Mouse (Mus musculus) thymus, postnatal 4 days (tissue): Measurements from ENCODE around the gene Ggt1.

Experiments
- DNase-seq: peaks from one replicate; pipeline ENCODE4 v3.0.0; 2021

The Ggt1 gene

DNA sequence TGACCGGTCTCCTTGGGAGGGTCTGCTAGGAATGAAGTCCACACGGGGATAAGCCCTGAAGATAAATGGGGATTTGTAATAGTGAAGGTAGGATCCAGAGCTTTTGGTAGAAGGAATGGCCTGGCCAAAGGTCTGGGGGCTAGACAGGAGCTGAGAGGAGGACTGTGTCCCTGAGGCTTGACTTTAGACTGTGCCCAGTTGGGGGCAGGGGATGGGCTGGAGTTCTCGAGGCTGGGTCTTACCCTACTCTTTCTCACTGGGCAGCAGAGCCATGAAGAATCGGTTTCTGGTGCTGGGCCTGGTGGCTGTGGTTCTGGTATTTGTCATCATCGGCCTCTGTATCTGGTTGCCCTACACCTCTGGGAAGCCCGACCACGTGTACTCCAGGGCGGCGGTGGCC, 12.6 kb downstream of the Ggt1 start:
- no peak for DNase-seq

GRCm38 (mm10) chr10:75579129-75579528, 17.7 kb downstream of the Ggt1 start:
- no peak for DNase-seq

GRCm38 (mm10) chr10:75585876-75586552, 24.6 kb downstream of the Ggt1 start:
- peak; percentile 97 for DNase-seq

DNA sequence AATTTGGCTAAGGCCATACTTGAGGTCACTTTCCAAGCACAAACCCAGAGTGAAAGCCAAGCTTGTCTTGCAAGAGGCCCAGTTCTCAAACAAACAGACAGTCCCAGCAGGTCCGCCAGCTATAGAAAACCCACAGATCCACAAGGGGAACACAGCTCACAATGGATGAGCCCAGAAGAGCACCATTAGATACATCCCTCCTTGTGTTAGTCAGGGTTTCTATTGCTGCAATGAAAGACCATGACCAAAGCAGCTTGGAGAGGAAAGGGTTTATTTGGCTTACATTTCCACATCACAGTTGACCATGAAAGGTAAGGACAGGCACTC, 25.1 kb downstream of the Ggt1 start:
- no peak for DNase-seq

- DNase-seq, result no peak
Observed at GRCm38 (mm10) chr10:75587781-75588180, 26.4 kb downstream of the Ggt1 start.

- no peak for DNase-seq
Observed at GRCm38 (mm10) chr10:75588336-75588735, 26.9 kb downstream of the Ggt1 start.

- peak; percentile 50 for DNase-seq
Observed at GRCm38 (mm10) chr10:75589129-75589528, 27.7 kb downstream of the Ggt1 start, which contains the start of gene Ggt5. Gene Ggt5 (plus strand): TSS chr10:75589340.

DNA sequence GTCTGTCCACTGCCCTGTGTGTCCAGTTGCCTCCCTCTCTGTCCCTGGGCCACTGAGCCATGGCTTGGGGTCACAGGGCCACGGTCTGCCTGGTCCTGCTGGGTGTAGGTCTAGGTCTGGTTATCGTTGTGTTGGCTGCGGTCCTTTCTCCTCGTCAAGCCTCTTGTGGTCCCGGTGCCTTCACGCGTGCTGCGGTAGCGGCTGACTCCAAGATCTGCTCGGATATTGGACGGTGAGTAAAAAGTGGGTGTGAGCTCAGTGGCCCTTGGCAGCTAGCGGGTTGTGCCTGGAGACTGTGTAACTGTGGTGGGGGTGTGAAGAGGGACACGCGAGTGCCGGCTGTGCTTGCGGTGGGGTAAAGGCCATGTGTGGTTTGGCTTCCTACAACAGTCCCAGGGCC, 28.2 kb downstream of the Ggt1 start:
- DNase-seq, result peak; percentile 52

DNA sequence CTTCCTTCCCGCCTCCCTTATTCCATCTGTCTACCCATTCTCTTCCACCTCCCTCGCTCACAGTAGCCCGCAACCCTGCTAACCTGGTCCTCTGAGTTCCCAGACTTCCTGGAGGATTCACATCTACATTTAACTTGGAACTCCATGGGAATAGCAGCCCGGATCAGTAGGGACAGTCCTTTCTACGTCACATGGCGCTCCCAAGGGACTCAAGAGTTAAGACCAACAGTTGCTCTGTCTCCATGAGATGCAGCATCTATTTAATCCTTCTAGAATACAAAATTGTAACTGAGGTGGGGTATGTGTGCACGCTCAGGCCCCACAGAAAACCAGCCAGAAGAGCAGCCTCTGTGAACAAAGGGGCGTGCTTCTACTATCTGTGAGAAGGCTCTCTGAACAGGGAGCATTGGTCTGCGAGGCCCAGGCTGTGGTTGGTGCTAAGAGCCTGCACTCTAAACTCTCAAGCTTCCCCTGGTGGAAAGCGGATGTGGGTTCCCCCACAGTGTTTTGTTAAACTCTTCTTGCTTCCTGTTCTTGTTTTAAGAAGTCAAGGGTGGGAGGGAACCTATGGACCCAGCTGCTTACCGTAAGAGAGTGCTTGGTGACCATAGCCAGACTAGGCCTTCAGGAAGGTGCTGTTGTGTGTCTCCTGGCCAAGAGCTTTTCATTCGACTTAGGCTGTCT, 29.9 kb downstream of the Ggt1 start:
- DNase-seq, result peak; percentile 84

- peak; percentile 35 for DNase-seq
Observed at GRCm38 (mm10) chr10:75592585-75592984, 31.2 kb downstream of the Ggt1 start.

- DNase-seq, result no peak
Observed at GRCm38 (mm10) chr10:75595981-75596380, 34.6 kb downstream of the Ggt1 start.

DNA sequence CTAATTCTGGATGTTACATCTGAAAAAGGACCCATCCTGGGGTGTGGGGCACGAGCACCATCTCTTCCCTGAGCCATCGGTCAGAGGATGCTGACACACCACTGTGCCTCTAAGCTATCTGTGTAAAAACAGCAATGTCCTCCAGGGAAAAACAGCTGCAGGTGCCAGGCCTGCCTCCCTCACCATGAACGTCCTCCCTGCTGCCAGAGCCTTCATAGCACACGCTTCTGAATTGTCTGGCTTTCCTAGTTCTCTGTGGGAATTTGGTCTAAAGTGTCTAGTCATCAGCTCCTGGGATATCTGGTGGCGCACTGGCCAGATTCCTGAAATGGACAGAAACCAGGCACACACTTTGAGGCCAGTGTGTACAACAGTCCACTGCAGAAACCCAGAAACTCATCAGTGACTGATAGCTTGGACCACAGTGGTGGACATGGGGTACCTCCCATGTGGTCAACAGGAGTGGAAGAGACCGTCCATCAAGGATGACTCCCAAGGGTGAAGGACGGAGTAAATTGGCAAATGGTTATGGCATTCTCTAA, 38.9 kb downstream of the Ggt1 start:
- DNase-seq, result no peak

- DNase-seq, result peak; percentile 68
Observed at GRCm38 (mm10) chr10:75605162-75605846, 43.9 kb downstream of the Ggt1 start.

- no peak for DNase-seq
Observed at GRCm38 (mm10) chr10:75607253-75607652, 45.8 kb downstream of the Ggt1 start.

DNA sequence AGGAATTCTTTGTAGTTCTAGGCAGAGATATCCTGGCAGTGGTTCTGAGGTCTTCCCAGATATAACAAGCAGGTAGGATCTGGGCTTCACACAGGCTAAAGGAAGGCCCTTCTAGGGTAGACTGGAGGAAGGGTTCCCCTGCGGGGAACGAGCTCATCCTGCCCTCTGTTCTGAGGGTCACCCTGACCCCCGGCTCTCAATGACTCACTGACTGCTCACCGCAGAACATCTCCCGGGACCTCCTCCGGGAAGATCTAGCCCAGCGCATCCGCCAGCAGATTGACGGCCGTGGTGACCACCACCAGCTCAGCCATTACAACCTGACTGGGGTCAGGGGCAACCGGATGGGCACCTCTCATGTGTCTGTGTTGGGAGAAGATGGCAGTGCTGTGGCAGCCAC, 47.6 kb downstream of the Ggt1 start:
- DNase-seq, result no peak

GRCm38 (mm10) chr10:75610486-75610885, 49.1 kb downstream of the Ggt1 start:
- no peak for DNase-seq

DNA sequence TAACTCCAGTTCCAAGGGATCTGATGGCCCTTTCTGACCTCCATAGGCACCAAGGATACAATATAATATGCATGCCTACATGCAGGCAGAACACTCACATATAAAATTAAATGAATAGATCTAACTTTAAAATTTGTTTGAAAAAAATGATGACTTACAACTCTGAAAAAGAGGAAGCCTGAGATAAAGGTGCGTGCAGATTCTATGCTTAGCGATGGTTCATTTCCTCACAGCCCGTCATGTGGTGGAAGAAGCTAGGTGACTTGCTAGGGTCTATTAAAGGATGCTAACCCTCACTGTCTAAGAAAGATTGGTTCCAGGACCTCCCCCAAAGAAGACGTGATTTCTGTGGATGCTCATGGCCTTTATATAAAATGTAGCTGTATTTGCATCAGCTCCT, 54.6 kb downstream of the Ggt1 start:
- no peak for DNase-seq

DNA sequence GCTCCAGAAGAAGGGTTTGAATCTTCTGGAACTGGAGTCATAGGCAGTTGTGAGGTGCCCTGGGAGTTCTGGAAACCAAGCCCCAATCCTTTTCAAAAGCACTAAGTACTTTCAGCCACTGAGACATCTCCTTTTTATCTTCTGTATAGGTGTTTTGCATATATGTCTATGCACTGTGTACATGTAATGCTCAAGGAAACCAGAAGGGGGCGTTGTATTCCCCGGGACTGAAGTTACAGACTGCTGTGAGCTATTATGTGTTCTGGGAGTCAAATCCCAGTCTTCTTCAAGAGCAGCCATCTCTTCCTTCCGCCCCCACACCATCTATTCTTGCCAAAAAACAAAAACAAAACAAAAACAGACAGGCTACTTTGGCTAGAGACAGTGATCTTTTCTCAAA, 59.4 kb downstream of the Ggt1 start:
- DNase-seq, result no peak

GRCm38 (mm10) chr10:75625920-75626319, 64.5 kb downstream of the Ggt1 start:
- DNase-seq, result no peak

DNA sequence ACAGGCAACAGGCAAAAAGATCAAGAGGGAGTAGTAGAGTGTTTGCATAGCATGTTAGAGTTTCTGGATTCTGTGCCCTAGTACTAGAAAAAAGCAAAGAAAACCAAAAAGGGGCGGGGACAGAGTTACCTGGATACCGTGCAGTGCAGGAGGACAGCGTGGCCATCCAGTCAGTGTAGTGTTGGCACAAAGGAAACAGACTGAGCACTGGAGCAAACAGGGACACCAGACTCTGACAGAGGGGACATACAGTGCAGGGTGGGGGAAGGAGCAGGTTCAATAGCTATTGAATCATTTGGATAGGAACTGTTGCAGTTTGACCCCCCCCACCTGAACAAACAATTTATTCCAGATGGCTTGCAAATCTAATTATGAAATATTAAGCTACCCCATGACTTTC, 65.6 kb downstream of the Ggt1 start:
- DNase-seq, result no peak

DNA sequence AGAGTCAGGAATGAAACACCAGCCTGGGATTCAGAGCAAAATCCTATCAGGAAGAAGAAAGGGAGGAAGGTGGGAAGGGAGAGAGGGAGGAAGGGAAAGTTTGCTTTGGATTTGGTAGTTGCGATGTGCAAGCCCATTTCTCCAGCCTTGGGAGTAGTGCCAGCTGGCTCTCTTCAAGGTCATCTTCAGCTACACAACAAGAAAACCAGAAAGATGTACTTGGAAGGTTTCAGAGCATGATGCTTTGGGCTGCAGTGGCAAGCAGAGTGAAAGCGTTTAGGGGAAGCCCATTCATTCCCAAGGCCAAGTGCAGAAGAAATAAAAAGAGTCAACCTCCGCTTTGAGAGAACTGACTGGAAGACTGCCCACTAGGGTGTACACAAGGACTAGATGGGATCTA, 66.1 kb downstream of the Ggt1 start:
- no peak for DNase-seq

GRCm38 (mm10) chr10:75632633-75633032, 71.2 kb downstream of the Ggt1 start:
- no peak for DNase-seq

GRCm38 (mm10) chr10:75633048-75633447, 71.6 kb downstream of the Ggt1 start:
- no peak for DNase-seq

GRCm38 (mm10) chr10:75633576-75634139, 72.3 kb downstream of the Ggt1 start:
- DNase-seq, result no peak
